Mouse (Mus musculus) mouse trophoblast stem cell (cell line): Measurements from ENCODE around the gene Gm28035.

Experiments used
- in situ Hi-C, 2 experiments: fragments of 300-500 bp; cut with MseI, MboI; formaldehyde crosslinking; loops; 2 replicates in 1 of 2; 3 replicates in 1 of 2; pipeline ENCODE4 v1.15.1; 2025

The Gm28035 gene

GRCm38 (mm10) chr2:30306087-30306486 lies 65.7 kb downstream of the Gm28035 start:
- in situ Hi-C loops, result no loop called here

- in situ Hi-C loops, result no loop called here
Measured at GRCm38 (mm10) chr2:30309351-30309750, 69.0 kb downstream of the Gm28035 start.

DNA sequence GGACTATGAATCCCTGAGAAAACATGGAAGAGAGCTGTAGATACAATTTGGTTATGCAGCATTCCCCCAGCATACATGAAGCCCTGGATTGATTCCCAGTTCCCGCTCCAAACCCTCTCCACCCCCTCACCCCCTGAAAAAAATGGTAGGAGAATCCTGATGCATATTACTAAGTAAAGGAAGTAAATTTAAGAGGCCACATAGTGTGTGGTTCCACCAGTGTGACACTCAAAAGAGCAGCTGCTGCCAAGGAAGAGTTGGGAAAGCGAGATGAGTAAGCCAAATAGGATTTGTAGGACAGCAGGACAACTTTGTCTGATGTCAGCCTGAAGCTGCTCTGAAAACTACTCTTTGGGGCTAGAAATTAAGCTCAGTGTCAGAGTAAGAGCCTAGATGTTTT lies 71.1 kb downstream of the Gm28035 start:
- in situ Hi-C loops, result no loop called here

GRCm38 (mm10) chr2:30316136-30316535 lies 75.8 kb downstream of the Gm28035 start:
- in situ Hi-C loops, result no loop called here

- in situ Hi-C loops, result no loop called here
Measured at GRCm38 (mm10) chr2:30316955-30317354, 76.6 kb downstream of the Gm28035 start.

GRCm38 (mm10) chr2:30319260-30319659 lies 78.9 kb downstream of the Gm28035 start:
- in situ Hi-C loops, result no loop called here

GRCm38 (mm10) chr2:30323111-30323510 lies 82.7 kb downstream of the Gm28035 start:
- in situ Hi-C loops, result no loop called here

DNA sequence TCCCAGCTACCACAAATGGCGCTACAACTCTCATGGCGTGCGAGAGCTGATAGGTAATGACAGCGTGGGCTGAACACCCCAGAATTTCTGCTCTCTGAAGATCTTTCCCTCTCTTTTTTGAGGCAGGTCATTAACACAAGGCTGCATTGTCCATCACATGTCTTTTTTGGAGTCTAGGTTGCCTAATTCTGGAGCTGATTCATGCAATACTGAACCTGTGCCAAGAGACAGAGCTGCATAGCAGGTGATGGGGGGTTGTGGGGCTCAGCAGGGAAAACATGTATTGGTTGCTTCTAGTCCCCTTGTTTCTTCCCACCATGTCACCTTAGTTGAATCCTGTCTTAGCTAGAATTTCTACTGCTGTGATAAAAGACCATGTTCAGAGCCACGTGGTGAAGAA lies 84.9 kb downstream of the Gm28035 start:
- in situ Hi-C loops, result no loop called here

DNA sequence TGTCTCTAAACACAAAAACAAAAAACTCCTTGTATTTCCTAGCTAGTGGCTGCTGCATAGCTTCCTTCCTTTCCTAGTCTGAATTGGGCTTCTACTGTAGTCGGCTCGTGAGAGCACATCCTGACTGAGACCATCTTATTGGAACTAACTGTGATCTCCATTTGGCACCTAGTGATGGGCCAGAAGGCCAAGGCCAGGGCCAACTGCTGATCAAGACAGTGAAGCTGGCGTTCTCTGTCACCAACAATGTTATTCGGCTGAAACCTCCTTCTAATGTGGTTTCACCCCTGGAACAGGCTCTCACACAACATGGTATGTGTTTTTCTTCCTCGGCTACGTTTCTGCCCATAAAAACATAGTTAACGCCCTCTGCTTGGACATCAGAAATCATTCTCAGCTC lies 86.9 kb downstream of the Gm28035 start:
- in situ Hi-C loops, result no loop called here

DNA sequence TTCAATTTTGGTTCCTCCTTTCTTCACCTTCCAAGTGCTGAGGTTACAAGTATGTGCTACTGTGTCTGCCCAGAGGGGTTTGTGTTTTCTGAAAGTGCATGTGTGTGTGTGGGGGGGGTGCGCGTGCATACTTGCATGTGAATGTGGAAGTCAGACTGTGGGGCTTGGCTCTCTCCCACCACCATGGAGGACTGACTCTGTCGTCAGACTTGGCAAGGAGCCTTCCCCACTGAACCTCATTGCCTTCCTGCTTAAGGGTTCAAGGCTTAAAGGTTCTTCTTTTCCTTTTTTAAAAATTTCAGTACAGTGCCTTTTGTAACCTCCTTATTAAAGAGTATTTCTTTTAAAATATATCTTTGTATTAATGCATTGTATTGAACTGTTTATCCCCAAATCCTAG lies 88.4 kb downstream of the Gm28035 start:
- in situ Hi-C loops, result no loop called here
